Mouse (Mus musculus) midbrain, embryonic 12.5 days (tissue): ENCODE measurements at regions not wholly inside any gene's neighbourhood (a gene's known extent, or its start where the extent isn't known, plus 50 kb on each side); places are given as distances from the start of the nearest gene placed in this dataset.

Source experiments
- ATAC-seq: fragments of 200-750 bp; cut with Nextera tagmentation; 2 replicates; pipeline ENCODE4 v1.8.0; 2017; ENCODE audit warnings: low read depth, moderate TSS enrichment, moderate library complexity; ENCODE audit not compliant: low FRiP score
- H3K27ac ChIP-seq: fragments of 300-500 bp; sonication (generic); replicated peaks from 2 replicates; pipeline ENCODE4 v1.5.1; 2016; ENCODE audit warnings: mild to moderate bottlenecking
- H3K27me3 ChIP-seq: fragments of 300-500 bp; sonication (generic); 2 replicates; pipeline ENCODE4 v1.6.1; 2016; ENCODE audit warnings: mild to moderate bottlenecking
- H3K36me3 ChIP-seq: fragments of 300-500 bp; sonication (generic); 2 replicates; pipeline ENCODE4 v1.6.1; 2016
- H3K4me1 ChIP-seq: fragments of 300-500 bp; sonication (generic); 2 replicates; pipeline ENCODE4 v1.6.1; 2016
- H3K4me2 ChIP-seq: fragments of 300-500 bp; sonication (generic); replicated peaks from 2 replicates; pipeline ENCODE4 v1.6.1; 2016; ENCODE audit warnings: mild to moderate bottlenecking, moderate library complexity
- H3K4me3 ChIP-seq: fragments of 300-500 bp; sonication (generic); 2 replicates; pipeline ENCODE4 v1.5.1; 2016; ENCODE audit warnings: mild to moderate bottlenecking
- H3K9ac ChIP-seq: fragments of 300-500 bp; sonication (generic); replicated peaks from 2 replicates; pipeline ENCODE4 v1.6.1; 2016; ENCODE audit warnings: mild to moderate bottlenecking, moderate library complexity
- H3K9me3 ChIP-seq: fragments of 300-500 bp; sonication (generic); 2 replicates; pipeline ENCODE4 v1.6.1; 2016; ENCODE audit warnings: mild to moderate bottlenecking
- whole genome bisulfite sequencing: fragments of 180-500 bp; shearing (Covaris S2); methylation state at CpG from one replicate; pipeline ENCODE4 v1.1.7; 2016; 5-methylcytosine and 5-hydroxymethylcytosine counted together

- no peak overlapping the region for H3K27ac ChIP-seq
- H3K4me1 ChIP-seq, result no peaks in the 10 kb centered on the region
- H3K9ac ChIP-seq, result no peak overlapping the region
- no peak overlapping the region for H3K4me2 ChIP-seq
- H3K36me3 ChIP-seq, result no peaks in the 10 kb centered on the region
- no peak overlapping the region for H3K4me3 ChIP-seq
- no peak for ATAC-seq
- no peaks in the 10 kb centered on the region for H3K27me3 ChIP-seq
- 78% methylated on average over 2 of the region's 2 CpGs for WGBS
- H3K9me3 ChIP-seq, result no peaks in the 10 kb centered on the region
Observed at GRCm38 (mm10) chr3:63538881-63539280, 55.2 kb upstream of the Gm34302 start.

GRCm38 (mm10) chr3:63534141-63534540 is 50.5 kb upstream of the Gm34302 start:
- Histone ChIP-seq H3K4me1 (no peaks in the 10 kb centered on the region), H3K36me3 (no peaks in the 10 kb centered on the region), H3K4me2 (no peak overlapping the region), H3K9me3 (no peaks in the 10 kb centered on the region), H3K4me3 (no peak overlapping the region), H3K27me3 (no peaks in the 10 kb centered on the region), H3K9ac (no peak overlapping the region), H3K27ac (no peak overlapping the region)
- no peak for ATAC-seq
- 85% methylated on average over 2 of the region's 2 CpGs for WGBS
